ENCODE assay signal across 14 mouse cellular contexts in genomic region chr8:54886987-54887785, GRCm38 (mm10). TPM values are rescaled to one million over a fixed set of nuclear protein-coding genes. Genes with fewer than 3 reads are reported as not detected.
DNase-seq lines count a peak whose midpoint lies in the region; ATAC-seq and TF ChIP-seq lines count a peak whose summit lies in the region.
"Had no signal": no experiment of that assay in that cellular context is flagged by ENCODE, and none has a peak within 500 bp of the region (broad histone marks: within the 10 kb centered on the region; RNA-seq: fewer than 3 reads in every experiment).

TSS of gene Wdr17 (minus strand) at chr8:54887184.

- intact Hi-C loops in left cerebral cortex, postnatal 10 days (cut with DNase I), result loop anchor here (10.0 kb wide), 1 partner anchor 52 kb away; no protein-coding TSS in a partner anchor
- intact Hi-C loops in heart, postnatal 36 days (cut with DNase I), result no loop called here

- 90% methylated on average over 9 of the region's 9 CpGs for WGBS in hindbrain, embryonic 13.5 days
- 86% methylated on average over 9 of the region's 9 CpGs for WGBS in hindbrain, postnatal 0 days
- 69% methylated on average over 9 of the region's 9 CpGs for WGBS in forebrain, postnatal 0 days
- WGBS in liver, postnatal 0 days (ENCODE audit: insufficient replicate concordance), result 64% methylated on average over 9 of the region's 9 CpGs

- no peak within 1 kb of the TSS for H3K27ac ChIP-seq in hindbrain, embryonic 13.5 days
- H3K27ac ChIP-seq in hindbrain, postnatal 0 days, result no peak within 1 kb of the TSS
- peak within 1 kb of the TSS; percentile 72 for H3K27ac ChIP-seq in forebrain, postnatal 0 days (ENCODE audit: low read depth, low read length)
- no peak within 1 kb of the TSS for H3K27ac ChIP-seq in liver, postnatal 0 days (ENCODE audit: low read depth)
- H3K27ac ChIP-seq: neural tube, embryonic 12.5 days had no signal

- H3K36me3 ChIP-seq in hindbrain, embryonic 13.5 days, result no peaks in the 10 kb centered on the region
- H3K36me3 ChIP-seq in hindbrain, postnatal 0 days (ENCODE audit: insufficient read depth, low read length), result no peaks in the 10 kb centered on the region
- H3K36me3 ChIP-seq in forebrain, postnatal 0 days (ENCODE audit: insufficient read depth), result no peaks in the 10 kb centered on the region
- no peaks in the 10 kb centered on the region for H3K36me3 ChIP-seq in liver, postnatal 0 days (replicated peaks; ENCODE audit: insufficient read depth, low read length)
- H3K36me3 ChIP-seq: neural tube, embryonic 12.5 days had no signal

- no peak for ATAC-seq in hindbrain, embryonic 13.5 days (ENCODE audit: low FRiP score)
- ATAC-seq in hindbrain, postnatal 0 days, result no peak
- peak; percentile 81 for ATAC-seq in forebrain, postnatal 0 days
- ATAC-seq in liver, postnatal 0 days, result no peak
- ATAC-seq: CD4-positive, CD25-positive, alpha-beta regulatory T cell, adult 4 months had no signal

- no peak for TF ChIP-seq EP300 in liver, postnatal 0 days (IDR thresholded peaks at IDR 0.05; ENCODE audit: low read depth)

- no peak within 1 kb of the TSS for H3K9ac ChIP-seq in hindbrain, embryonic 13.5 days
- no peak within 1 kb of the TSS for H3K9ac ChIP-seq in hindbrain, postnatal 0 days (replicated peaks; ENCODE audit: low read length)
- no peak within 1 kb of the TSS for H3K9ac ChIP-seq in forebrain, postnatal 0 days
- no peak within 1 kb of the TSS for H3K9ac ChIP-seq in liver, postnatal 0 days (replicated peaks)
- H3K9ac ChIP-seq: lung, embryonic 14.5 days; neural tube, embryonic 12.5 days had no signal

- H3K4me1 ChIP-seq in hindbrain, embryonic 13.5 days (replicated peaks), result no peaks in the 10 kb centered on the region
- H3K4me1 ChIP-seq in hindbrain, postnatal 0 days (ENCODE audit: insufficient read depth, low read length), result no peaks in the 10 kb centered on the region
- no peaks in the 10 kb centered on the region for H3K4me1 ChIP-seq in forebrain, postnatal 0 days (ENCODE audit: insufficient read depth)
- no peaks in the 10 kb centered on the region for H3K4me1 ChIP-seq in liver, postnatal 0 days (ENCODE audit: insufficient read depth)
- H3K4me1 ChIP-seq: megakaryocyte, embryonic 14.5 days; neural tube, embryonic 12.5 days had no signal

- H3K4me2 ChIP-seq in hindbrain, embryonic 13.5 days, result no peak within 1 kb of the TSS
- no peak within 1 kb of the TSS for H3K4me2 ChIP-seq in hindbrain, postnatal 0 days (ENCODE audit: low read depth, low read length)
- H3K4me2 ChIP-seq in forebrain, postnatal 0 days (ENCODE audit: low read depth), result no peak within 1 kb of the TSS
- no peak within 1 kb of the TSS for H3K4me2 ChIP-seq in liver, postnatal 0 days (ENCODE audit: low read depth, low read length)
- H3K4me2 ChIP-seq: lung, embryonic 14.5 days; neural tube, embryonic 12.5 days had no signal

- H3K9me3 ChIP-seq in hindbrain, embryonic 13.5 days, result no peaks in the 10 kb centered on the region
- H3K9me3 ChIP-seq in hindbrain, postnatal 0 days (ENCODE audit: low read length), result no peaks in the 10 kb centered on the region
- no peaks in the 10 kb centered on the region for H3K9me3 ChIP-seq in forebrain, postnatal 0 days (ENCODE audit: low read length)
- no peaks in the 10 kb centered on the region for H3K9me3 ChIP-seq in liver, postnatal 0 days (ENCODE audit: low read length)
- H3K9me3 ChIP-seq: megakaryocyte, embryonic 14.5 days; neural tube, embryonic 12.5 days had no signal

- no peak within 1 kb of the TSS for H3K4me3 ChIP-seq in hindbrain, embryonic 13.5 days
- no peak within 1 kb of the TSS for H3K4me3 ChIP-seq in hindbrain, postnatal 0 days (ENCODE audit: low read length)
- no peak within 1 kb of the TSS for H3K4me3 ChIP-seq in forebrain, postnatal 0 days (ENCODE audit: low read depth, low read length)
- H3K4me3 ChIP-seq in liver, postnatal 0 days (ENCODE audit: low read depth, low read length), result no peak within 1 kb of the TSS
- H3K4me3 ChIP-seq: megakaryocyte, embryonic 14.5 days; neural tube, embryonic 12.5 days had no signal

- no peak for TF ChIP-seq CTCF in hindbrain, postnatal 0 days (IDR thresholded peaks at IDR 0.05; ENCODE audit: low read depth)
- no peak for TF ChIP-seq CTCF in forebrain, postnatal 0 days (IDR thresholded peaks at IDR 0.05; ENCODE audit: low read depth)
- no peak for TF ChIP-seq CTCF in liver, postnatal 0 days (IDR thresholded peaks at IDR 0.05; ENCODE audit: low read depth)

- no peaks in the 10 kb centered on the region for H3K27me3 ChIP-seq in hindbrain, embryonic 13.5 days
- H3K27me3 ChIP-seq in hindbrain, postnatal 0 days (ENCODE audit: insufficient read depth, low read length), result no peaks in the 10 kb centered on the region
- no peaks in the 10 kb centered on the region for H3K27me3 ChIP-seq in forebrain, postnatal 0 days (ENCODE audit: insufficient read depth, low read length)
- no peaks in the 10 kb centered on the region for H3K27me3 ChIP-seq in liver, postnatal 0 days (ENCODE audit: insufficient read depth, low read length)
- H3K27me3 ChIP-seq: megakaryocyte, embryonic 14.5 days; neural tube, embryonic 12.5 days had no signal

- DNase-seq in hindbrain, postnatal 0 days (ENCODE audit: low spot score), result no peak
- peak; percentile 87 for DNase-seq in brain, adult 2 months (ENCODE audit: low read depth, low spot score)
- DNase-seq in forebrain, postnatal 0 days, result peak; percentile 28
- DNase-seq in left cerebral cortex, postnatal 10 days (ENCODE audit: extremely low spot score in 1 of 2, low spot score in 2 of 2), result peak in 1 of 2 experiments; percentile 57
- no peak for DNase-seq in liver, postnatal 0 days
- DNase-seq in cerebellum, adult 11-12 months, result no peak
- DNase-seq in heart, postnatal 36 days, result no peak
- DNase-seq: gastrocnemius, postnatal 14 days; lung, embryonic 14.5 days had no signal

RNA-seq across cellular contexts. Expression of gene Wdr17, which starts in this region (rescaled TPM):
- 12.0 and 12.7 TPM in 2 replicates for polyA plus RNA-seq in hindbrain, embryonic 13.5 days (2015; fragmentation: Nextera tagmentation; extraction: Ambion mirVana)
- total RNA-seq in hindbrain, postnatal 0 days (2014; rRNA removed), result 9.1 and 13.1 TPM in 2 replicates
- 10.1 and 11.7 TPM in 2 replicates for polyA plus RNA-seq in hindbrain, postnatal 0 days (2015; fragmentation: Nextera tagmentation; extraction: Ambion mirVana)
- total RNA-seq in forebrain, postnatal 0 days (2014; rRNA removed), result 24.3 and 30.4 TPM in 2 replicates
- 17.8 and 18.1 TPM in 2 replicates for polyA plus RNA-seq in forebrain, postnatal 0 days (2015; fragmentation: Nextera tagmentation; extraction: Ambion mirVana)
- total RNA-seq in left cerebral cortex, postnatal 10 days (2021), result 10 to 100 TPM; 39.4 to 42.5 TPM
- not detected in 2 replicates for polyA plus RNA-seq in liver, postnatal 0 days (2015; fragmentation: Nextera tagmentation; extraction: Ambion mirVana)
- total RNA-seq in heart, postnatal 36 days (2021), result not detected
- total RNA-seq: heart, postnatal 10 days had no signal
- polyA plus RNA-seq: CD4-positive, CD25-positive, alpha-beta regulatory T cell, adult 4 months had no signal

Comparison
In these comparisons a context has a peak if more than half of its experiments do, and no peak if none do; other contexts are left out.
1. RNA of gene Wdr17 (polyA plus RNA-seq): 17.8 to 18.1 TPM in forebrain, postnatal 0 days, 12.0 to 12.7 TPM in hindbrain, embryonic 13.5 days and 10.1 to 11.7 TPM in hindbrain, postnatal 0 days; not detected in liver, postnatal 0 days; every median in the first group is over 10 times any median in the second.
2. DNase-seq: peak in brain, adult 2 months (single experiment) and forebrain, postnatal 0 days (single experiment); none in hindbrain, postnatal 0 days (single experiment), liver, postnatal 0 days (single experiment), cerebellum, adult 11-12 months (single experiment) and heart, postnatal 36 days (0 of 2).